Mouse (Mus musculus) left cerebral cortex, adult 6 months (tissue): ENCODE data around the gene Rnase13. TPM values are rescaled to one million over a fixed set of nuclear protein-coding genes. Genes with fewer than 3 reads are reported as not detected.

Experiments used
- long read RNA-seq, 2 experiments: library from polyadenylated mRNA; unstranded; transcript quantifications; one replicate each; pipeline ENCODE4 v2.0.0; 2019 to 2020
- polyA plus RNA-seq: library from polyadenylated mRNA; unstranded; fragments of <200 nt; fragmentation: Nextera tagmentation; gene quantifications from 2 replicates; pipeline ENCODE4 v1.2.3, GENCODE M21; 2021

Gene Rnase13
- 0.10 TPM in 1 of 2 replicates, not detected in the other for polyA plus RNA-seq
- long read RNA-seq, experiment 1: 0 reads
- long read RNA-seq, experiment 2: 0 reads

DNA sequence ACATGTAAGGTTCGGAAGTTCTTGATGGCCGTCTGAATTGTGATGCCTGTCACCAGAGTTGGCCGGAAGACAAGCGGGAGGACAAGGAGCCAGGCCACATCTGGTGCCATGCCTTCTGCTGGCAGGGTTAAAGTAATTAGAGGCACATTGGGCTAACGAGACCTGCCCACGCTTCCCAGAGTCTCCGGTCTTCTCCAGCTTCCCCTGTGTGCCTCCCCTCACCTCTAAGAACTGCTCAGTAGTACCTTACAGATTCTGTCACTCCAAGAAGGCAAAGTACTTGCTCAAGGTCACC lies at the start of gene Rnase13:
Gene Rnase13, minus strand, starts transcription at position 203 of the 295 bp plus-strand sequence.

DNA sequence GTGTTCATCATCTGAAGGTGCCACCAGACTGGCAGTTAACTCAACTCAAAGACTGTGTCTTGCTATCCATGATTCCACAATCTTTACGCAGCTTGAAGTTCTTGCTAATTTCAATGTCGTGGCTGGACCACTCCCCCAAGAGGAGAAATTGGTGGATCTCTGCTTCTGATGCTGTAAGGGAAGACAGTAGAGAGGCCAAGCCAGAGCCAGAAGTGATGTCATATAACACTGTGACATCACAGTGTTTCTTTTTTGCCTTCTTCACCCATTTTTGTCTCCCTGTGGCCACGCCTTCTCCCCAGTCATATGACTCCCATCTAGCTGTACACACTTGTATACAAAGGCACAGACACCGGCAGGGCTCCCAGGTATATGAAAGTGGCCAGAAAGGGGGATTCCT lies 4.4 kb downstream of the Rnase13 start, which contains the start of gene Tppp2:
Gene Tppp2, plus strand, starts transcription at position 301 of the 400 bp plus-strand sequence.

DNA sequence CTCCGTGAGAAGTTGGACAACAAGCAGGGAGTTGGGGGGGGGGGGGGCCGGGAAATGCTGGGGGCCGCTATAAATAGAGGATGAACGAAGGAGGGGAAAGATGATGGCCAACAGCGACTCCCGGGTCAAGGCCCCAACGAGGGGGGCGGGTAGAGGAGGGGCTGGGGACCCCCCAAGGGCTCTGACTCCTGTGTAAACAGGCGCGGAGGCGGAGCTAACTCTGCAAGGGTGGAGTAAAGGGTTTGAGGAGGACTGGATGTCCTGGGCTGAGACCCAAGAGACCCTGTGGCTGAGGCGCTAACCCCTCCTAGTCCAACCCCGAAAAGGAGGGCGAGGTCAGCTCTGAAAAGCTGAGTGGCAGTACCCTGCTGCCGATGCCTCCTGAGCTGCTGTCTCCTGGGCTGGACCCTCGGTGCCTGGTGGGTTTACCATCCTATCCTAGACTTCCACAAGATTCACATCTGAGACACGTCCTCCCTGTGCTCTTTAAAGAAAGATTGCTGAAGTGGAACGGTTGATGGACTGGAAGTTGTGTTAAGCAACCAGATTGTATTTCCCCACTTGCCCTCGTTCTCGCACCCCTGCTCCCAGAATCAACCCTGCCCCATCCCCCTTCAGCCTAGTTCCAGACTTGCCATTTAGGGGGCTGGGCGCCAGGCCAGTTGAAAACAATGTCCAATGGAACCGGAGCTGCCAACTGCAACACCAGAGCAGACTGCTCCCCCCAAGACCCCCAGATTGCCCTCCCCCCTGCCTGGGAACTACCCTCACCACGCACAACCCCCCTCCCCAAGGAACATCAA lies 8.4 kb downstream of the Rnase13 start, which contains the start of gene Ndrg2:
Gene Ndrg2, minus strand, starts transcription at position 199 of the 803 bp plus-strand sequence.

DNA sequence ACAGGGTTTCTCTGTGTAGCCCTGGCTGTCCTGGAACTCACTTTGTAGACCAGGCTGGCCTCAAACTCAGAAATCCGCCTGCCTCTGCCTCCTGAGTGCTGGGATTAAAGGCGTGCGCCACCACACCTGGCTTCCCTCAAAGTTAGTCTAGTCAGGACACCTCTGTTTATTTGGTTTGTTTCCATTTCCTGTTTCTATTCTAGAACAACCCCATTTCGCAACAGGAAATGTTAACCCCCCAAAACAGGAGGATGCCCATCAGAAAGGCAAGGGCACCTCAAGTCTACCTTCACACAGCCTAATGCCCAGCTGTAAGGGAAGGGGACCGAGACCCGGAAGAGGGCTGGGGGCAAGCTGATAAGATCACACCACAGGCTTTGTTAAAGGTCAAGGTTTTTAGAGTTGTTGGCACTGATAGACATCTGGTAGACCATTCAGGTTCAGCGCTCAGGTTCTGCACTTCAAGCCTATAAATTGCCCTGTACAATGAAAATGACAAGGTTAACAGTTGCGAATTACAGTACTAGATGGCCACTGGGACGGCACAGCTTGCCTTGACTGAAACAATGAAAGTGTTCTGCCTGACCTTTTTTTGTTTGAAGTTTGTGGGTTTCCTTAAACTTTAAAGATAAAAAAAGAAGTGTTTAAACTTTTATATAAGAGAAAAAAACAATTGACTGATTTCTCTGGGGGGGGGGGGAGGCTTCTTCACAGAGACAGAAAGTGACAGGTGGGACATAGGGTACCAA lies 30.2 kb downstream of the Rnase13 start, which contains the start of gene Slc39a2:
Gene Slc39a2, plus strand, starts transcription at position 699 of the 749 bp plus-strand sequence.

DNA sequence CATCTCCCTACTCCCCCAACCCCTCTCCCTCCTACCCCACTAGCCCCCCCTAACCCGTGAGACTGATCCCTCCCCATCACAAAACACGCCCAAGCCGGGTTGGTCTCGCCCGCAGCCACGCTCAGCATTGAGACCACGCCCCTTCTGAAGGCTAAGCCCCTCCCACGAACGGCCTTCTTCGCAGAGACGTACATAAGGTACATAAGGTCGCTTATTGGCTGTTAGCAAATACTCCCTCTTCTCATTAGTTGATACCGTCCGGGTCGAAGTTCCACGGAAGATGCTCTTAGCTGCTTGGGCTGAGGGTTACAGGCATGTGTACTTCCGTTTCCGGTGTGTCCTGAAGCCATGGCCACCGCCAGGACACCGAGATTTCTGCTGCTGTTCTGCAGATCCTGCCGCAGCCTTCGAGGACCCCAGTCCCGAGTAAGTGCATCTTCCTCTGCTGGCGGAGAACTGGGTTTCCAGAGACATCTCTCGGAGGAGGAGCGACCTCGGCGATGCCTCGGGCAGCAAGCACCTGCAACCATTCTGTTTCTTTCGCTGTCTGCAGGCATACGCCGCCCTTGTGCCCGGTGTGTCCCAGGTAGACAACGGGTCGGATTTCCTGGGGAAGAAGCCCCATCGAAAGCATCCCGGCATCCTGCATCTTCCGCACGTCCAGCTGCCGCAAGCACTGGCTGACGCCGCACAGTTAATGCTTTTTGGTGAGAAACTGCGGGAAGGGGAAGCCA lies 37.8 kb downstream of the Rnase13 start, which contains the start of gene Mettl17:
Gene Mettl17, plus strand, starts transcription at position 245 of the 734 bp plus-strand sequence.

Other genes with a start within 250 kb of the Rnase13 start
- gene Gm17079, start 227.3 kb downstream of the Rnase13 start, polyA plus RNA-seq: not detected in 2 replicates
- gene Gm5800, start 205.6 kb downstream of the Rnase13 start, polyA plus RNA-seq: not detected in 2 replicates
- not detected in 2 replicates for gene Ang4, start 149.2 kb downstream of the Rnase13 start, polyA plus RNA-seq
- not detected in 2 replicates for gene AY358078, start 122.7 kb downstream of the Rnase13 start, polyA plus RNA-seq
- gene Ear6, start 69.1 kb downstream of the Rnase13 start, polyA plus RNA-seq: not detected in 2 replicates
- 11.6 and 23.7 TPM in 2 replicates for gene Mettl17, start 37.9 kb downstream of the Rnase13 start, polyA plus RNA-seq
- gene Slc39a2, start 29.9 kb downstream of the Rnase13 start, polyA plus RNA-seq: 0.20 and 0.21 TPM in 2 replicates
- gene Ndrg2, start 8.6 kb downstream of the Rnase13 start, polyA plus RNA-seq: 801 and 919 TPM in 2 replicates
- gene Tppp2, start 4.3 kb downstream of the Rnase13 start, polyA plus RNA-seq: not detected in 2 replicates
- gene Arhgef40, start 61.9 kb upstream of the Rnase13 start, polyA plus RNA-seq: 21.2 and 21.3 TPM in 2 replicates
- gene Tmem253, start 92.9 kb upstream of the Rnase13 start, polyA plus RNA-seq: 0.09 TPM in 1 of 2 replicates, not detected in the other
- 5.8 and 8.6 TPM in 2 replicates for gene Zfp219, start 98.0 kb upstream of the Rnase13 start, polyA plus RNA-seq
- not detected in 2 replicates for gene Olfr221, start 119.7 kb upstream of the Rnase13 start, polyA plus RNA-seq
- 110 and 146 TPM in 2 replicates for gene Hnrnpc, start 181.3 kb upstream of the Rnase13 start, polyA plus RNA-seq
- 71.6 and 108 TPM in 2 replicates for gene Rpgrip1, start 187.9 kb upstream of the Rnase13 start, polyA plus RNA-seq